Mouse (Mus musculus): ENCODE data around the gene Hddc3.

DNA sequence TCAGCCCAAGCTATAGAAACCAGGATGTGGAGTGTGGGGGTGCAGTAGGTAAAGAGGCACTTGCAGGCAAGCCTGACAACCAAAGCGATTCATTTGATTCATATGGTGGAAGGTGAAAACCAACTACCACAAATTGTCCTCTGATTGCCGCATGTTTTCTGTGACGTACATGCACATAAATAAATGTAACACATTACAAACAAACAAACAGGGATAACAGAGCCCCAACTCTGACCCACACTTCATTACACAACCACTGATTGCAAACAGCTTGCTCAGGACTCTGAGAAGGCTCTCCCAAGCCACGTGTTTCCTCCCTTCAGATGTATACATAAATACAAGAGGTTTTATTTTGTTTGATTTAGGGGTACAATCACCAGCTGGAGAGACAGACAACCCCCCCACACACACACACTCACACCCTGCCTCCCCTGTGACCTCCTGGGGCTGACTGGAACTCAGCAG is 27.1 kb downstream of the Hddc3 start:
- TF ChIP-seq CTCF (IDR thresholded peaks at IDR 0.05) (no peak), POLR2A (IDR thresholded peaks at IDR 0.05; ENCODE audit: insufficient read depth, low read depth, low read length) (no peak), EP300 (IDR thresholded peaks at IDR 0.05; ENCODE audit: insufficient read depth, low read depth, low read length) (no peak)

Data from heart, adult 2 months (tissue).